Mouse (Mus musculus) embryonic fibroblast, embryonic 13.5 days (primary cell): ENCODE results near the gene Apold1. TPM values are rescaled to one million over a fixed set of nuclear protein-coding genes. Genes with fewer than 3 reads are reported as not detected.

Experiments
- H3K27ac ChIP-seq: 2 replicates; pipeline ENCODE4 v1.5.1; 2012; ENCODE audit warnings: low read length, control low read depth, inconsistent platforms; ENCODE audit not compliant: insufficient read depth
- H3K4me1 ChIP-seq: 2 replicates; pipeline ENCODE4 v1.6.1; 2011; ENCODE audit warnings: low read length; ENCODE audit not compliant: control insufficient read depth, insufficient read depth
- H3K4me3 ChIP-seq: 2 replicates; pipeline ENCODE4 v1.5.1; 2011; ENCODE audit warnings: mild to moderate bottlenecking, control low read depth, low read length; ENCODE audit not compliant: insufficient read depth
- CTCF ChIP-seq: IDR thresholded peaks from 2 replicates; pipeline ENCODE4 v1.5.1; 2011; ENCODE audit warnings: mild to moderate bottlenecking, control low read depth, low read length, moderate library complexity, borderline replicate concordance; ENCODE audit not compliant: insufficient read depth
- POLR2A ChIP-seq: IDR thresholded peaks from 2 replicates; pipeline ENCODE4 v1.6.1; 2011; ENCODE audit warnings: low read depth, mild to moderate bottlenecking, control low read depth, low read length, moderate library complexity
- polyA plus RNA-seq: library from polyadenylated mRNA; stranded (reverse); fragments of >200 nt; gene quantifications from 2 replicates; pipeline ENCODE4 v1.2.4, GENCODE M21; 2011; ENCODE audit warnings: low read depth; ENCODE audit not compliant: missing spikeins, insufficient read length

Gene Apold1
- polyA plus RNA-seq, 1 experiment = 0.47 TPM

- peaks cover 6% of the 10 kb centered on the region; the same call in 1 of the 2 replicates for H3K4me1 ChIP-seq
- no peak for TF ChIP-seq POLR2A
- TF ChIP-seq CTCF = no peak
- no peak overlapping the region for H3K4me3 ChIP-seq
- no peak overlapping the region for H3K27ac ChIP-seq
Measured at GRCm38 (mm10) chr6:135023379-135023778, 41.9 kb downstream of the Apold1 start.

- TF ChIP-seq POLR2A (no peak), CTCF (no peak)
- H3K27ac ChIP-seq = no peak overlapping the region
- peaks cover 6% of the 10 kb centered on the region; the same call in 1 of the 2 replicates for H3K4me1 ChIP-seq
- H3K4me3 ChIP-seq = no peak overlapping the region
Measured at GRCm38 (mm10) chr6:135024781-135025420, 43.4 kb downstream of the Apold1 start.

GRCm38 (mm10) chr6:135026232-135026631 lies 44.7 kb downstream of the Apold1 start:
- no peak for TF ChIP-seq POLR2A
- TF ChIP-seq CTCF = no peak
- peaks cover 6% of the 10 kb centered on the region; the same call in 1 of the 2 replicates for H3K4me1 ChIP-seq
- no peak overlapping the region for H3K4me3 ChIP-seq
- no peak overlapping the region for H3K27ac ChIP-seq

- TF ChIP-seq CTCF (no peak), POLR2A (no peak)
- no peak overlapping the region for H3K4me3 ChIP-seq
- H3K27ac ChIP-seq = no peak overlapping the region
- H3K4me1 ChIP-seq = peaks cover 6% of the 10 kb centered on the region; the same call in 1 of the 2 replicates
Measured at GRCm38 (mm10) chr6:135026755-135027154, 45.2 kb downstream of the Apold1 start.

GRCm38 (mm10) chr6:135029246-135029645 lies 47.7 kb downstream of the Apold1 start:
- H3K4me3 ChIP-seq = no peak overlapping the region
- H3K27ac ChIP-seq = no peak overlapping the region
- peaks cover 6% of the 10 kb centered on the region; the same call in 1 of the 2 replicates for H3K4me1 ChIP-seq
- no peak for TF ChIP-seq POLR2A
- TF ChIP-seq CTCF = no peak

Other genes with a start within 250 kb of the Apold1 start
- 16.9 and 21.0 TPM in 2 replicates for gene Dusp16, start 189.1 kb upstream of the Apold1 start, polyA plus RNA-seq
- gene Crebl2, start 151.6 kb upstream of the Apold1 start, polyA plus RNA-seq = 4.9 and 5.3 TPM in 2 replicates
- 3.2 and 6.6 TPM in 2 replicates for gene Gpr19, start 83.1 kb upstream of the Apold1 start, polyA plus RNA-seq
- gene Cdkn1b, start 61.3 kb upstream of the Apold1 start, polyA plus RNA-seq = 34.1 and 59.8 TPM in 2 replicates
- gene Ddx47, start 29.9 kb downstream of the Apold1 start, polyA plus RNA-seq = 101 and 121 TPM in 2 replicates
- gene Gprc5a, start 83.9 kb downstream of the Apold1 start, polyA plus RNA-seq = 21.8 and 33.3 TPM in 2 replicates
- gene Gprc5d, start 136.6 kb downstream of the Apold1 start, polyA plus RNA-seq = 0.40 TPM in 1 of 2 replicates, not detected in the other
- 10.1 and 13.7 TPM in 2 replicates for gene Fam234b, start 216.3 kb downstream of the Apold1 start, polyA plus RNA-seq
- 32.3 and 41.7 TPM in 2 replicates for gene Hebp1, start 216.3 kb downstream of the Apold1 start, polyA plus RNA-seq